Mouse (Mus musculus): ENCODE data around the gene Ghr.

- no peak for TF ChIP-seq CTCF (conservative IDR thresholded peaks at IDR 0.05; ENCODE audit: insufficient read depth, insufficient read length, low read depth, low read length)
- no peak for TF ChIP-seq POLR2A (IDR thresholded peaks at IDR 0.05; ENCODE audit: low read depth, low read length)
Observed at GRCm38 (mm10) chr15:3413103-3413502, 170.2 kb downstream of the Ghr start.
